Mouse (Mus musculus): ENCODE results near the gene 1810009A15Rik. TPM values are rescaled to one million over a fixed set of nuclear protein-coding genes. Genes with fewer than 3 reads are reported as not detected.
"Not testable (repeated sequence)": the region's sequence is repeated elsewhere in the genome, so short reads cannot be mapped to it uniquely, and the experiment has no call there.

The 1810009A15Rik gene
- total RNA-seq (2021) = 10 to 100 TPM; 21.4 to 23.9 TPM

DNA sequence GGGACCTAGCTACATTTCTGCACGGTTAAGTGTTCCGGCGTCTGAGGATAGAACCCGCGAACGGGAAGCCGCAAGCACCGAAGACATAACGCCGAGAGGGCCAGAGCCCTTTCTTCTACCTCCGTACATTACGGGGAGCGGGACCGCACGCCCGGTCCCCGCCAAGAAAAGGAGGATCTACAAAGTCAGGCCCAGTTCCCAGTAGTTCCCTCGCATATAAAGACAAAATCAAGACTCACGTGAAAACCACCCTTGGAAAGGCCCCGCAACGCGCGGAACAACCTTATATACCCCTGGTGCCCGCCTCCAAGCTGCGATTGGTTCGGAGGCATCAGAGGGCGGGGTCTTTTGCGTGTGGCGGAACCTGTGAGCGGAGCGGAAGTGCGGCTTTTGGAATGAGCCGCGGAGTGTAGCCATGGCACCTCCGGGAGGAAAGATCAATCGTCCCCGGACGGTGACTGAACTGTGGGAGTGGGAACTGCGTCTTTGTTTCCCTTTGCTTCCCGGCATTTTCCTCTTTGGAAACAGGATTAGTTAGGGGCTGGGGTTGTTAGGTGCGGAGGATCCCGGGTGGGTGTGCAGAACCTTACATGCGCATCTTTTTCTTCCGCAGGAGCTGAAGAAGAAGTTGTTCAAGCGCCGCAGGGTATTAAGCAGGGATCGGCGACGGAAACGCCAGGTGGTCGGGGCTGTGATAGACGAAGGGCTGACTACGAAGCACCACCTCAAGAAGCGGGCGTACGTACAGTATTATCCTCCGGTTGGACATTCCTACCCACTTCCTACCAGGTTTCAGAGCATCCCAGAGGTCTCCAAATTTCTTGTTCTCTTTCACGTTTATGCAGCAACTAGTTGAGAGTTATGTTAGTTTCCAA, at the start of gene 1810009A15Rik, which contains the start of gene Gm49416:
1810009A15Rik (plus strand) TSS at position 343 of the 875 bp plus-strand sequence.
Gm49416 (plus strand) TSS at position 416 of the 875 bp plus-strand sequence.
- DNase-seq (ENCODE audit: low spot score in 2 of 2) = peak; percentile 93 to 97
- intact Hi-C loops (cut with DNase I) = loop anchor here (5.0 kb wide), 1 partner anchor 46 kb away; no protein-coding TSS in a partner anchor

DNA sequence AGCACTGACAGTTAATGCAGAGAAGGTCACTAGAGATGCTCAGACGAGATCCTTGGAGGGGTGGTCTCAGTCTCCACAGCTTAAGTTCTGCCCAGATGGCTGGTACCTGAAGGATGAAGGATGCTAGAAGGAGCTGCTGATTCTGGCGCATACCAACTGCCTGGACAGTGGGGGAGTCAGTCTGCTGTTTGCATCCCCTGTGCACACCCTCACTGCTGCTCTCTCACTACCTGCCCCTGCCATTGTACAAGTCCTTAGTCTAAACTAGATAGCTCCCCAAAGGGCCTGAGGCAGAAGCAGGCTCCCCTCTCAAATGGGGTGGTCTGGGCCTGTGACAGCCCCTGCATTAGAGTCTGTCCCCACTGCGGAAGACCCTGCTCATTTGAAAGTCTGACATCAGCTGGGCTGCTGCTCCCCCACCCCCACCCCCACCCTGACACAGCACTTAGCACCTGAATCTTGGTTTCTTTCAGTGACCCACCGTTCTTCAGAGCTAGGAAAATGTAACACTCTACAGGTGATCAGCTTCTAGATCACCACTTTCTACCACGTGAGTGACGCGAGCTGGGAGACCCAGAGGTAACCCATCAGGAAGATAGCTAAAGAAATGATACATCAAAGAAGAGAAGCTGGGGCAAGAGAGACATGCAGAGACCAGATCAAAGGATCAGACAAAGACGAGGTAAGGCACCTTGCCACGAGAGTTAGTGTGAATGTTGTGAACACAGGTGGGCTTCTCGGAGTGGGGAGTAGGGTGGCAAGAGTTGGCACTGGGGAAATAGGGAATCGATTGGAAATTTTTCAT, 49.3 kb upstream of the 1810009A15Rik start, which contains the start of gene Gng3:
Gng3 (minus strand) TSS at position 92 of the 805 bp plus-strand sequence.
- intact Hi-C loops (cut with DNase I) = loop anchor here (5.0 kb wide), 2 partner anchors 82 to 128 kb away; partner anchors contain the start of genes Eef1g and Nxf1
- DNase-seq (ENCODE audit: low spot score in 2 of 2) = peak; percentile 85 to 95

- peak; percentile 81 to 85 for DNase-seq (ENCODE audit: low spot score in 2 of 2)
- intact Hi-C loops (cut with DNase I) = loop anchor here (5.0 kb wide), 4 partner anchors 47 to 272 kb away; partner anchors contain the start of genes 1810009A15Rik, Eef1g, Gm49416 and Nxf1
These were observed 48.5 kb upstream of the 1810009A15Rik start for GRCm38 (mm10) chr19:8839908-8840791.

DNA sequence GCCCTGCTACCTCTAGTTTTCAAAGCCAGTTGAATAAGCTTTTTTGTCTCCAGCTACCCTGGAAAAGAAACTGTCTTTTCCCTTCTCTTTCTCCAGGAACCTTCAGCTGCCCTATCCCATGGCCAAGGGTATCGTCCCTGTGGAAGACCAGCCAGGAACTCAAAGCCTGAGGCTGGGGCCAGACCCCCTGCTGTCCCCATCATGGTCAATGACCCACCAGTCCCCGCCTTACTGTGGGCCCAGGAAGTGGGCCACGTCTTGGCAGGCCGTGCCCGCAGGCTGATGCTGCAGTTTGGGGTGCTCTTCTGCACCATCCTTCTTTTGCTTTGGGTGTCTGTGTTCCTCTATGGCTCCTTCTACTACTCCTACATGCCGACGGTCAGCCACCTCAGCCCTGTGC, 47.6 kb upstream of the 1810009A15Rik start:
- intact Hi-C loops (cut with DNase I) = loop anchor here (5.0 kb wide), 2 partner anchors 46 to 271 kb away; partner anchors contain the start of genes 1810009A15Rik and Gm49416

DNA sequence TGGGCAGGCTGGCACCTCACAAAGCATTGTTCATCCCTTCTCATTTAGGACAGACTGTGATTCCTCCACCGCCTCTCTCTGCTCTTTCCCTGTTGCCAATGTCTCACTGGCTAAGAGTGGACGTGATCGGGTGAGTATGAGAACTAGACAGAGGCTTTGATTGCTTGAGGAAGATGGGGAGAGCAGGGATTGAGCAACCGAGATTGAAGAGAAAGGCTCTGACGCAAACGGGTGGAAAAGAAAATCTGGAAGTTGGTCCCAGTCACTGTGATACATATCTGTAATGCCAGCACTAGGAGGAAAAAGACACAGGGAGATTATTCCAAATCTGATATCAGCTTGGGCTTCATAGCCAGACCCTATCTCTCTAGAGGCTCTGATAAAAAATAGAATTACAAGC, 45.7 kb upstream of the 1810009A15Rik start:
- intact Hi-C loops (cut with DNase I) = loop anchor here (5.0 kb wide), 2 partner anchors 44 to 269 kb away; partner anchors contain the start of genes 1810009A15Rik and Gm49416
- no peak for DNase-seq (ENCODE audit: low spot score in 2 of 2)

More for the DNA sequence above, 47.6 kb upstream of the 1810009A15Rik start:
- no peak for DNase-seq (ENCODE audit: low spot score in 2 of 2)

- intact Hi-C loops (cut with DNase I) = loop anchor here (5.0 kb wide), 2 partner anchors 43 to 268 kb away; partner anchors contain the start of genes 1810009A15Rik and Gm49416
- DNase-seq (ENCODE audit: low spot score in 2 of 2) = peak; percentile 79 to 83
These were observed 44.1 kb upstream of the 1810009A15Rik start for GRCm38 (mm10) chr19:8844371-8845129.

DNA sequence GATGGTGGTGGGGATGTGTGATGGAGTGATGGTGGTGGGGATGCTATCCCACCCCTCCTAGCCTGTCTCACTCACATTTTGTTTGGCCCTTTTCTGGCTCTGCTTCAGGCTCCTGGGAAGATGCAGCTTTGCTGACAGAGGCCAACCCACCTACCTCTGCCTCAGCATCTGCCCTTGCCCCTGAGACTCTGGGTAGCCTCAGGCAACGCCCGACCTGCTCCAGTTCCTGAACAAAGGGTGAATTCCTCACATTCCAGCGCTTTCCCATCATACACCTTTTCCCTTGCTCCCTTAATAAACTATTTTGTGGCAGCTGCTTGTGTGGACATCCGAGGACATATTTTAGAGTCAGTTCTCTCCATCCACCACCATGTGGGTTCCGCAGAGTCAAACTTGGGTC, 40.3 kb upstream of the 1810009A15Rik start:
- no peak for DNase-seq (ENCODE audit: low spot score in 2 of 2)
- intact Hi-C loops (cut with DNase I) = no loop called here

DNA sequence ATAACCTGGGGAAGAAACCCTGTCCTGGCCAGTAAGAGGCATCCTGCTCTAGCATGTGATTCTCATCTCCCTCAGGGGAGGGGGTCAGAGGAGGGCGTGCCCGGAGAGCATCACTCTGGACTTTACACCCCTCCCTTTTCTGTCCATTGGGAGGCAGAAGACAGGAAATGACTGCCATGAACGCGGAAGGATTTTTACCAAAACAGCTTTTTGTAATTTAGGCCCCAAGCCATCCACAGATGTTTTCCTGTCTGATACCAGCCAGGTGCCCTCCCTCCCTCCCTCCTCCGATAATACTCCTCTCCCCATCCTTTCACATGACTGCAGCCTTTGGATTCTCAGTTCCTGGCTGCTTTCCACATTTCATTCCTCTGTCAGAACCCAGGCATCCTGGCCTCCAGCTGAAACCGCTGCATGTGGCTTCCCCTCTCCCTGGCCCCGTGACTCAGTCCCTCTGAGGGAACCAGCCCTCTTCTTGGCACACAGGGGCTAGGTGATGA, 38.2 kb upstream of the 1810009A15Rik start, which contains the start of gene Lrrn4cl:
Lrrn4cl (plus strand) TSS at position 367 of the 500 bp plus-strand sequence.
- intact Hi-C loops (cut with DNase I) = no loop called here
- DNase-seq (ENCODE audit: low spot score in 2 of 2) = no peak

DNA sequence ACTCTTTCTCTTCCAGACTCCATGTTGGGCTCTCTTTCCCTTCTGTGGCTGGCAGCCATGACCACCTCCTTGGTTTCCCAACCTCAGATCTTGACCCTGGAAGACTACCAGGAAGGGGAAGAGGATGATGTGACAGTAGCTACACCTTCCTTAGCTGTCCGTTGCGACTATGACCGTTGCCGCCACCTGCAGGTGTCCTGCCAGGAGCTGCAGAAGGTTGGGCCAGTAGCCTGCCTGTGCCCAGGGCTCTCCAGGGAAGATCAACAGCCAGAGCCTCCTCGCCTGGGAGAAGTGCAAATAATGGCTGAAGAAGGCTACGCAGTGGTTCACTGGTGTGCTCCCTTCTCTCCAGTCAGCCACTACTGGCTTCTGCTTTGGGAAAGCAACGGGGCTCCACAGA, 37.0 kb upstream of the 1810009A15Rik start:
- DNase-seq (ENCODE audit: low spot score in 2 of 2) = no peak
- intact Hi-C loops (cut with DNase I) = no loop called here

GRCm38 (mm10) chr19:8852236-8852928, 36.3 kb upstream of the 1810009A15Rik start:
- intact Hi-C loops (cut with DNase I) = no loop called here
- DNase-seq (ENCODE audit: low spot score in 2 of 2) = peak in 1 of 2 experiments; percentile 70

DNA sequence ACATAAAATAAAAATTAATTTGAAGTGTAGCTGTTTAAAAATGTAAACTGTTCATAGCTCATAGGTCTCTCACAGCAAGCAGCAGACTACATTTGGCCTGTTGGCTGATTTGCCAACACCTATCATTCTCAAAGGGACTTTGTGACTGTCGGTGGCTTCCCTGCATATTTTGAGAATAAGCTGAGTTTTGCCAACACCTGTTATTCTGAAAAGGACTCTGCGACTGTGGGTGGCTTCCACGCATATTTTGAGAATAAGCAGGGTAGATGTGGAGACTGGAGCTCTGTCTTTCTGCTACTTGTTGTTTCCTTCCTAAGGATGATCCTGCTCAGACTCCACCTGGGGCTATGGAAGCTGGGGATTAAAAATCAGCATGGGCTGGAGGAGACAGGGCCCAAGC, 35.5 kb upstream of the 1810009A15Rik start:
- intact Hi-C loops (cut with DNase I) = no loop called here
- DNase-seq (ENCODE audit: low spot score in 2 of 2) = peak in 1 of 2 experiments; percentile 76

DNA sequence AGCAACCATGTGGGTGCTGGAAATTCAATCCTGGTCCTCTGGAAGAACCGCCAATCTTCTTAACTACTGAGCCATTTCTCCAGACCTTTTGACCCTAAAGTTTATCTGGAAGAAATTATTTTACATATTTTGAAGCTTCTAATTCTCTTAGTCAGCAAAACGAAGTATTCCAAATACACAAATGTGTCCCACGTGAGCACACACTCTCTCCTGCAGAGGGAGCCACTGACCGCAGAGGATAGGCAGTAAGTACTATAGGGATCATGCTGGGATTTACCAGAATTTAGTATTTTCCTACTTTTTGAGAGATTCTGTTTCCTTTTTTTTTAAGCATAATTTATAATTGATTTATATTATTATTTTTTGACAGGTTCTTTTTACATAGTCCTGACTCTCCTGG, 31.0 kb upstream of the 1810009A15Rik start:
- DNase-seq (ENCODE audit: low spot score in 2 of 2) = no peak
- intact Hi-C loops (cut with DNase I) = loop anchor here (5.0 kb wide), 1 partner anchor 255 kb away; no protein-coding TSS in a partner anchor

GRCm38 (mm10) chr19:8859018-8859417, 29.6 kb upstream of the 1810009A15Rik start:
- intact Hi-C loops (cut with DNase I) = loop anchor here (5.0 kb wide), 1 partner anchor 253 kb away; no protein-coding TSS in a partner anchor
- DNase-seq (ENCODE audit: low spot score in 2 of 2) = no peak

GRCm38 (mm10) chr19:8864265-8864664, 24.4 kb upstream of the 1810009A15Rik start:
- intact Hi-C loops (cut with DNase I) = no loop called here
- DNase-seq (ENCODE audit: low spot score in 2 of 2) = peak in 1 of 2 experiments; percentile 71

GRCm38 (mm10) chr19:8870381-8870780, 18.3 kb upstream of the 1810009A15Rik start:
- intact Hi-C loops (cut with DNase I); DNase-seq (ENCODE audit: low spot score in 2 of 2): not testable (repeated sequence)

DNA sequence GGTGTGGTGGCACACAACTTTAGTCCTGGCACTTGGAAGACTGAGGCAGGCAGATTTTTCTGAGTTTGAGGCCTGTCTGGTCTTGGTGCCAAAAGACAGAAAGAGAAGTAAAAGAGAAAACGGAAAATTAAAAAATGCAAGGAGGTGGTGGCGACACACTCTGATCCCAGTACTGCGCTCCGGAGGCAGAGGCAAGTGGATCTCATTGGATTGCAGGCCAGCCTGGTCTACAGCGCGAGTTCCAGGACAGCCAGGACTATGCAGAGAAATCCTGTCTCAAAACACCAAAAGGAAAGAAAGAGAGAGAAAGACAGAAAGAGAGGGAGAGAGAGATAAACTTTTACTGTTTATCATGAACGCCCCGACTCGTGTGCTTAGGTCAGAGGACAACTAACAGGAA, 17.8 kb upstream of the 1810009A15Rik start:
- intact Hi-C loops (cut with DNase I) = no loop called here

More for the DNA sequence above, 17.8 kb upstream of the 1810009A15Rik start:
- DNase-seq (ENCODE audit: low spot score in 2 of 2) = no peak

Measured in left cerebral cortex, postnatal 25 days (tissue).